Mouse (Mus musculus) MEL (cell line): Measurements from ENCODE around the gene Fgf11.

ENCODE experiments used
- CTCF ChIP-seq, 3 experiments: IDR thresholded peaks in 2 of 3; conservative IDR thresholded peaks in 1 of 3; 2 replicates each; pipeline ENCODE4 v1.5.1; 2011 to 2012; ENCODE audit warnings: low read length in 3 of 3, low read depth in 2 of 3, mild to moderate bottlenecking in 2 of 3, improper control_type of control experiment in 1 of 3, inconsistent platforms in 1 of 3, mixed read lengths in 1 of 3, moderate library complexity in 1 of 3; ENCODE audit not compliant: control insufficient read depth in 1 of 3, insufficient read depth in 1 of 3, poor library complexity in 1 of 3, severe bottlenecking in 1 of 3
- E2F4 ChIP-seq: IDR thresholded peaks from 2 replicates; pipeline ENCODE4 v1.6.1; 2011; ENCODE audit warnings: low read depth, low read length, improper control_type of control experiment, borderline replicate concordance
- ELF1 ChIP-seq: IDR thresholded peaks from 2 replicates; pipeline ENCODE4 v1.6.1; 2014; ENCODE audit warnings: low read depth, mild to moderate bottlenecking, inconsistent platforms, low read length, improper control_type of control experiment, moderate library complexity
- GATA1 ChIP-seq: IDR thresholded peaks from 2 replicates; pipeline ENCODE4 v1.6.1; 2011; ENCODE audit warnings: low read depth, low read length, improper control_type of control experiment
- MAX ChIP-seq: IDR thresholded peaks from 2 replicates; pipeline ENCODE4 v1.6.1; 2011; ENCODE audit warnings: low read length, improper control_type of control experiment
- POLR2A ChIP-seq, 2 experiments: IDR thresholded peaks; 2 replicates each; pipeline ENCODE4 v1.6.1; 2011 to 2012; ENCODE audit warnings: low read length in 2 of 2, mild to moderate bottlenecking in 2 of 2, control low read depth in 1 of 2, improper control_type of control experiment in 1 of 2, low read depth in 1 of 2, moderate library complexity in 1 of 2; ENCODE audit not compliant: control insufficient read depth in 1 of 2, insufficient read depth in 1 of 2, poor library complexity in 1 of 2
- ZMIZ1 ChIP-seq: IDR thresholded peaks from 2 replicates; pipeline ENCODE4 v1.6.1; 2012; ENCODE audit warnings: low read depth, mild to moderate bottlenecking, inconsistent platforms, low read length, improper control_type of control experiment, moderate library complexity

- no peak for TF ChIP-seq POLR2A (IDR thresholded peaks at IDR 0.05; ENCODE audit: control insufficient read depth in 1 of 2, insufficient read depth in 1 of 2, low read depth in 1 of 2, low read length in 2 of 2, poor library complexity in 1 of 2)
- TF ChIP-seq CTCF (IDR thresholded peaks at IDR 0.05 in 2 of 3, conservative IDR thresholded peaks at IDR 0.05 in 1 of 3; ENCODE audit: control insufficient read depth in 1 of 3, insufficient read depth in 1 of 3, low read depth in 2 of 3, low read length in 3 of 3, poor library complexity in 1 of 3, severe bottlenecking in 1 of 3), result no peak
- no peak for TF ChIP-seq MAX
- no peak for TF ChIP-seq GATA1
- TF ChIP-seq ELF1, result no peak
- TF ChIP-seq E2F4, result no peak
- TF ChIP-seq ZMIZ1, result no peak
Observed at GRCm38 (mm10) chr11:69774961-69775360, 26.7 kb downstream of the Fgf11 start.
